Mouse (Mus musculus) stomach, embryonic 15.5 days (tissue): ENCODE data around the gene Wwc2. TPM values are rescaled to one million over a fixed set of nuclear protein-coding genes. Genes with fewer than 3 reads are reported as not detected.

ENCODE experiments used
- ATAC-seq: fragments of 200-750 bp; cut with Nextera tagmentation; 2 replicates; pipeline ENCODE4 v1.8.0; 2017; ENCODE audit warnings: low read depth, moderate number of reproducible peaks, moderate TSS enrichment; ENCODE audit not compliant: insufficient read depth, low FRiP score
- H3K27ac ChIP-seq: fragments of 300-500 bp; sonication (generic); 2 replicates; pipeline ENCODE4 v1.5.1; 2015; ENCODE audit warnings: mild to moderate bottlenecking, inconsistent platforms
- H3K27me3 ChIP-seq: fragments of 300-500 bp; sonication (generic); replicated peaks from 2 replicates; pipeline ENCODE4 v1.6.1; 2015; ENCODE audit warnings: inconsistent platforms
- H3K36me3 ChIP-seq: fragments of 300-500 bp; sonication (generic); 2 replicates; pipeline ENCODE4 v1.6.1; 2015; ENCODE audit warnings: inconsistent platforms
- H3K4me1 ChIP-seq: fragments of 300-500 bp; sonication (generic); 2 replicates; pipeline ENCODE4 v1.6.1; 2015; ENCODE audit warnings: inconsistent platforms
- H3K4me2 ChIP-seq: fragments of 300-500 bp; sonication (generic); 2 replicates; pipeline ENCODE4 v1.6.1; 2015; ENCODE audit warnings: mild to moderate bottlenecking, inconsistent platforms
- H3K4me3 ChIP-seq: fragments of 300-500 bp; sonication (generic); replicated peaks from 2 replicates; pipeline ENCODE4 v1.5.1; 2015; ENCODE audit warnings: inconsistent platforms
- H3K9ac ChIP-seq: fragments of 300-500 bp; sonication (generic); 2 replicates; pipeline ENCODE4 v1.6.1; 2015; ENCODE audit warnings: inconsistent platforms
- H3K9me3 ChIP-seq: fragments of 300-500 bp; sonication (generic); 2 replicates; pipeline ENCODE4 v1.6.1; 2016; ENCODE audit warnings: inconsistent platforms
- WGBS: fragments of 180-500 bp; shearing (Covaris S2); methylation state at CpG from one replicate; pipeline ENCODE4 v1.1.7; 2015; 5-methylcytosine and 5-hydroxymethylcytosine counted together
- polyA plus RNA-seq: library from polyadenylated mRNA; unstranded; fragments of >200 nt; fragmentation: Nextera tagmentation; extraction: Ambion mirVana; gene quantifications from 2 replicates; pipeline ENCODE4 v1.2.1, GENCODE M21; 2015

Gene Wwc2
- polyA plus RNA-seq, 1 experiment from 2014 or later, result 10.5 TPM

DNA sequence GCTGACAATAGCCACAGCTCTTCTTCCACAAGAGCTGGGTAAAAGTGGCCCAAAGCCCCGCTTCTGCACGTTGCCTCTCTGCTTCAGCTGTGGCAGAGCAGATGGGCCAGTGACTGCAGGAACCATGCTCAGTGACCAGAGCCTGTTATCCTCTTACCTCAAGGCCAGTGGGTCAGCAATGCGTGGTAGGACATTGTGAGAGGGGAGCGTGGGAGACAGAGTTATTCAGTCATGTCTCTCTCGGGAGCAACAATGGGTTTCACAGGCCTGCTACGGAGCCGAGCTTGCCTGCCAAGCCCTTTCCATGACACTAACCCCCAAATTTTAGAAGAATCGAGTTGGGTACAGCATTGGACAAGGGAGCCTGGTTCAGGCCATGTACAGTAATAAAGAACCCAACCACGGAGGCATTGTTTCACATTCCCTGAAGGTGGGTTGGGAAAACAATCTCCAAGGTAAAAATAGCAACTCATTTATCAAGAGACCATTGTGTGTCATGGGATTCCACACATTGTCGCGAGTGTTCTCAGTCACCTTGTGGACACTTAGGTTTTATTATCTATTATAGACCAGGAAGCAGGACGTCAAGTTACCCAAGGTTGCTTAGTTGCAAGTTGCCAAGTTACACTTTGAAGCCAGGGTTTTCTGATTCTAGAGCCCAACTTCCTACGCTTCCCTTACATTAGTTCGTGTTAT is 180.6 kb downstream of the Wwc2 start:
- ATAC-seq, result no peak
- no peak overlapping the region for H3K27ac ChIP-seq

DNA sequence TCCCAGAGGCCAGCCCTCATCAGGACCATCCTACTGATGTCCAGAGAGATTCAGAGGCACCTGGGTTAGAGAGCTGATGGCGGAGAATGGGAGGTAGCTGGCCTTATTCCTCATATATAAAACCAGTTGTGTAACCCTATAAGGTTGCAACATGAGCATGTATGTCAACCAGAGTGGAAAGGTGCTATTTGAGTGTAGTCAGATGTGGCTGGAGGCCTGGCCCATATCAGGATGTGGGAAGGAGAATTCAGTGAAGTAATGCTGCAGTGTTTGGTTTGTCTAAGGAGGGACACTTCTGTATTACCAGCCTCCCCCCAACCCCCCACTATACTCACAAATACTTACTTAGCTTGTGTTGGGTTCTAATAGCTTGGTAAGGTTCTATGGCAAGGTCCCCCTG is 186.5 kb downstream of the Wwc2 start:
- no peak for ATAC-seq
- no peaks in the 10 kb centered on the region for H3K27me3 ChIP-seq
- 0 out of 2 replicates have a peak, but pooled peaks cover 2% of the 10 kb centered on the region for H3K4me1 ChIP-seq
- H3K4me3 ChIP-seq, result no peak overlapping the region
- H3K9ac ChIP-seq, result no peak overlapping the region
- no peak overlapping the region for H3K27ac ChIP-seq
- 100% methylated on average over 1 of the region's 1 CpGs for WGBS
- no peaks in the 10 kb centered on the region for H3K36me3 ChIP-seq
- no peaks in the 10 kb centered on the region for H3K9me3 ChIP-seq
- H3K4me2 ChIP-seq, result no peak overlapping the region

More for the DNA sequence above, 180.6 kb downstream of the Wwc2 start:
- Histone ChIP-seq H3K27me3 (no peaks in the 10 kb centered on the region), H3K9me3 (no peaks in the 10 kb centered on the region), H3K4me2 (no peak overlapping the region), H3K36me3 (no peaks in the 10 kb centered on the region), H3K4me3 (no peak overlapping the region), H3K4me1 (0 out of 2 replicates have a peak, but pooled peaks cover 2% of the 10 kb centered on the region), H3K9ac (no peak overlapping the region)
- 81% methylated on average over 14 of the region's 14 CpGs for WGBS

DNA sequence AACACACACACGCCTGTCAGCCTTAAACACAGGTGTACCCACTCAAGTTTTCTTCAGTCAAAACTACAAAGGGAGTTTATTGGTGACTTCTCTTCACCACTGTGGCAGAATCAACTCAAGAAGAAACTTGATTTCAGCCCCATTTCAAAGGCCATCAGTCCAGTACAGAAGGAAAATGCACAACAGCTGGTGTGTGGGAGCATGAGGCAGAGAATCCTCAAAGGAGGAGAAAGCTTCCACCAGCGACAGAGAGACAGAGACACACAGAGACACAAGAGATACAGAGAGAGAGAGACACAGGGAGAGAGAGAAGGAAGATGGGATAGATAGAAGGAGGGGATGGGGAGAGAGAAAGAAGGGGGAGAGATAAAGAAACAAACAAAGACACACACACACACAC is 188.4 kb downstream of the Wwc2 start:
- H3K4me3 ChIP-seq, result no peak overlapping the region
- WGBS, result 82% methylated on average over 2 of the region's 2 CpGs
- ATAC-seq, result no peak
- H3K27me3 ChIP-seq, result no peaks in the 10 kb centered on the region
- H3K4me2 ChIP-seq, result no peak overlapping the region
- no peaks in the 10 kb centered on the region for H3K9me3 ChIP-seq
- H3K9ac ChIP-seq, result no peak overlapping the region
- H3K36me3 ChIP-seq, result no peaks in the 10 kb centered on the region
- H3K27ac ChIP-seq, result no peak overlapping the region
- 0 out of 2 replicates have a peak, but pooled peaks cover 2% of the 10 kb centered on the region for H3K4me1 ChIP-seq

DNA sequence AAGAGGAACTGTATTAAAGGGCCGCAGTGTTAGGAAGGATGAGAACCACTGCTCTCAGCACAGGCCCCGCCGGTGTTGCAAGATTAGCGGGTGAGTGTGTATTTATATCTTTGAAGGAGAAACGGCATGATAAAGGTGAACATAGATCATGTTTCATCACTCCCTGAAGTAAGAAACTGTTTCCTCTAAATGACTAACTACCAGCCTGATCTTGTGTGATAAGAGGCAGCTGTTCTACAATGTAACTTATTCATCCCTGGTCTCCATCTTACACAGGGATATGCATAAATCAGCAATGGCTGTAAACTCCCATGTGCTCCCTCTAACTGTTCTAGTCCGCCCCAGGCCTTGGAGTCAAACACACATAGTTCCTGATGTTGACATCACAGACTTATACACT is 191.3 kb downstream of the Wwc2 start:
- ATAC-seq, result no peak; the same call in 1 of the 2 replicates
- Histone ChIP-seq H3K4me1 (no peaks in the 10 kb centered on the region), H3K27ac (no peak overlapping the region), H3K9ac (no peak overlapping the region), H3K36me3 (no peaks in the 10 kb centered on the region), H3K4me3 (no peak overlapping the region), H3K9me3 (no peaks in the 10 kb centered on the region), H3K27me3 (no peaks in the 10 kb centered on the region), H3K4me2 (no peak overlapping the region)
- 44% methylated on average over 6 of the region's 6 CpGs for WGBS

DNA sequence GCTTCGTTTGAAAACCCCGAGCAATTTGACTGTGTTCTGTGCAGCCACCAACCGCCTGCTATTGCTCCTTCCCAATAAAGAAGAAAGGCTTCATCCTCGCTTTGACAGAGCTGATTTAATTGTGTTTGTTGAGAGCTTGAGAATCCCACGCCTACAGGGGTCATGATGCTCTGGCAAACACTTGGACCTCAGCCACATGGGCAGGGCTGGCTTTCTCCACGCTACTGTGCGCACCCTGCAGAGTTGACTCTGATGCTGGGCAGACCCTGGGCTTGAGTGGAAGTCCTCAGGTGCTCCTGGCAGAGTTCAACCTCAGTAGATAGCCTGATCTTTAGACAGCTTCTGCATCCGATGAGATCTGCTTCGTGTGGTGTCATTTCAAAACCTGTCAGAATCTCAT is 198.7 kb downstream of the Wwc2 start:
- Histone ChIP-seq H3K4me1 (no peaks in the 10 kb centered on the region), H3K36me3 (no peaks in the 10 kb centered on the region), H3K9me3 (no peaks in the 10 kb centered on the region), H3K4me3 (no peak overlapping the region), H3K27ac (no peak overlapping the region), H3K9ac (no peak overlapping the region), H3K4me2 (no peak overlapping the region), H3K27me3 (no peaks in the 10 kb centered on the region)
- ATAC-seq, result no peak
- WGBS, result 69% methylated on average over 9 of the region's 9 CpGs

DNA sequence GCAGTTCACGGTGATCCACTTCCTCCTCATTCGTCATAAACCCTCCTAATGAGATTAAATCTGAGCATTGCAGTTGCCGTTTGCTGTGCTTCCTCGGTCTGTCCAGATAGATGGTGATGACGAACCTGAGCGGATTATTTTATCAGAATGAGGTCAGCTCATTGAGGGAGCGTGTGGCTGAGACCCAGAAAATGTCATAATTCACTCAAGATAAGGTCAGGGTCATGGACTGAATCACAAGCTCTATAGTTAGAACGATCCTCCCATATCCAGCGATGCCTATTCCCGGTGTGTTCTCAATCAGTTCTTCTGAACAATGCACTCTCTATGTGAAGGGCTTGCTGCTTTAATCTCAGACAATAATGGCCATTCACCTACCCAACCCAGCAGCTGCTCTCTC is 203.0 kb downstream of the Wwc2 start:
- Histone ChIP-seq H3K27me3 (no peaks in the 10 kb centered on the region), H3K4me2 (no peak overlapping the region), H3K9ac (no peak overlapping the region), H3K9me3 (no peaks in the 10 kb centered on the region), H3K4me3 (no peak overlapping the region), H3K27ac (no peak overlapping the region), H3K36me3 (no peaks in the 10 kb centered on the region), H3K4me1 (no peaks in the 10 kb centered on the region)
- 59% methylated on average over 10 of the region's 10 CpGs for WGBS
- no peak for ATAC-seq

DNA sequence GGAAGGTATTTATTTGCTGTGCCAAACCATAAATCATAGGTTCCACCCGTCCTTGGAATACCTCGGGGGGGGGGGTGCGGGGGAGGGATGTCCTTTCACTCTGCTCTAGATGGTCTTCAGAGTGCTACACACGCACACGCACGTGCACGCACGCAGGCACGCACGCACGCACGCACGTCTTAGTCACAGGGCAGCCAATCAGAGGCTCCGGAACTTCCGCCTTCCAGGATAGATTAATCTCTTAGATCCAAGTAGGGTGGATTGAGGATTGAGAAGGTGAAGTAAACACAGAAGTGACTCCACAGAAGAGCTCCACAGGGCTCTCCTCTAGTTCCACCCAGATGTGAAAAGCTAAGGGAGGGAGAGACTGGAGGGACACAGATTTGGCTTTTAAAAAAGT is 204.4 kb downstream of the Wwc2 start:
- Histone ChIP-seq H3K27ac (no peak overlapping the region), H3K36me3 (no peaks in the 10 kb centered on the region), H3K4me2 (no peak overlapping the region), H3K4me3 (no peak overlapping the region), H3K4me1 (no peaks in the 10 kb centered on the region), H3K27me3 (no peaks in the 10 kb centered on the region), H3K9ac (no peak overlapping the region), H3K9me3 (no peaks in the 10 kb centered on the region)
- 90% methylated on average over 15 of the region's 15 CpGs for WGBS
- ATAC-seq, result no peak

DNA sequence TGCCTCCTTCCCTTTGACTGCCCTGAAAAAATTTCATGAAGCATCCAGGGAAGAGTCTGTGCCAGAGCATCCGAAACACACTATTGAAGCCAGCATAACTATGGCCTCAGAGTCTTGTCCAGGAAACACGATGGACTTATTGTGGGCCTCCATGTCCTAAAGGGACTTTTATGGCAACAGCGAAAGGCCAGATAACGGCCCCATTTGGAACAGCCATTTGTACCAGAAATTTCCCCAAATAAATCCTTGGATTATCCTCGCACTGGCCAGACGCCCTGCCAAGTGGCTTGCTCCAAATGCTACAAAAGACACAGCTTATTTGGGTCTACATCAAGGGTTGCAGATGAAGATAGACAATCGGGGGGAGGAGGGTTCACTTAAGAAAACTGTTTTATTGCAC is 206.3 kb downstream of the Wwc2 start:
- Histone ChIP-seq H3K4me3 (no peak overlapping the region), H3K9me3 (no peaks in the 10 kb centered on the region), H3K27ac (no peak overlapping the region), H3K27me3 (no peaks in the 10 kb centered on the region), H3K4me2 (no peak overlapping the region), H3K4me1 (no peaks in the 10 kb centered on the region), H3K9ac (no peak overlapping the region), H3K36me3 (no peaks in the 10 kb centered on the region)
- WGBS, result 82% methylated on average over 7 of the region's 7 CpGs
- no peak for ATAC-seq

DNA sequence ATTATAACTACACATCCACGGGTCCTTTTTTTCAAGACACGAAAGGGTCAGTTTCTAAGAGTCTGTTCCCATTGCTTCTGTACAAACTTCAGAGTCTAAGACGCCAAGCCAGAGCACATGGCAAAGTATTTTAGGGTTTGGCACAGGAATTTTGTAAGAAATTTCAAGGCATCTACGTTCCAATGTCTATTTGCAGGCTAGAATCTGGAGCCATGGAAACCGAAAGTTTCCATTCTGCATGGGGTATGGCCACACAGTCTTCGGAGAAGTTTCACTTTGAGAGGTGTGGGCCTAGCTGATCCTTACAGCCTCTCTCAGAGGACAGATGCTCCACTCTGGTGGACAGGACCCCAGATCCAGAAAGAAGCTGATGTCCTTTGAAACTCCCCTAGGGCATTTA is 206.8 kb downstream of the Wwc2 start:
- Histone ChIP-seq H3K4me1 (no peaks in the 10 kb centered on the region), H3K27ac (no peak overlapping the region), H3K36me3 (no peaks in the 10 kb centered on the region), H3K4me3 (no peak overlapping the region), H3K27me3 (no peaks in the 10 kb centered on the region), H3K9ac (no peak overlapping the region), H3K9me3 (no peaks in the 10 kb centered on the region), H3K4me2 (no peak overlapping the region)
- WGBS, result 87% methylated on average over 6 of the region's 6 CpGs
- no peak for ATAC-seq

DNA sequence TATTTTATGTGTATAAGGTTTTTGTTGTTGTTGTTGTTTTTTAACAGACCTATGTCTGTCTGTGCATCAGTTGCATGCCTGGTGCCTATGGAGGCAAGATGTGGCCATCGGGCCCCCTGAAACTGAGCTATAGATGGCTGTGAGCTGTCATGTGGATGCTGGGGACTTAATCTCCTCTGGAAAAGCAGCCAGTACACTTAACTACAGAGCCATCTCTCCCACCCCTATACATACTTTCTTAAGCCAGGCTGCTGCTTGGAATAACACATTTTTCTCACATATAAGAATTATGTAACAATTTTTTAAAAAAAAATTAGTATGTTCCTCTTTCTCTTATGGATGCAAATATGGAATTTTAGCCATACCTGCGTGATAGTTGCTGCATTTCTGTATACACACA is 207.2 kb downstream of the Wwc2 start:
- H3K4me2 ChIP-seq, result no peak overlapping the region
- ATAC-seq, result no peak
- H3K27me3 ChIP-seq, result no peaks in the 10 kb centered on the region
- WGBS, result 95% methylated on average over 2 of the region's 2 CpGs
- no peaks in the 10 kb centered on the region for H3K4me1 ChIP-seq
- no peak overlapping the region for H3K27ac ChIP-seq
- no peak overlapping the region for H3K9ac ChIP-seq
- no peaks in the 10 kb centered on the region for H3K36me3 ChIP-seq
- no peaks in the 10 kb centered on the region for H3K9me3 ChIP-seq
- no peak overlapping the region for H3K4me3 ChIP-seq

DNA sequence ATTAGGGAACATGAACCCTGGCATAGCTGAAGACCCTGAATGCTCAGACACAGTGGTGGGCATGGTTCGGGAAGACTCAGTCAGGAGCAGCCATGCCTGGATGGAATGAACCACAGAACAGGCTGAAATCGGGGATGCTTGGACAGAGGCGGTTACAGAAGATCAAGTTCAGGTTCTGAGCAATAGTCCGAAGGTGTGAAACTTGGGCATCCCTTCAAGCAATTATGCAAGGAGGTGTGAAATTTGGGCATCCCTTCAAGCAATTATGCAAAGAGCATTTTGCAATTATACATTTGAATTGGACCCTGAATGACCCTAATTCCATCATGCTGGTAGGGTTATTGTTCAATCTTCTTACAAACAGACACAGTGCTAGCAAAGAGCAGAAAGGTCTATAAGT is 208.8 kb downstream of the Wwc2 start:
- H3K9me3 ChIP-seq, result no peaks in the 10 kb centered on the region
- H3K4me3 ChIP-seq, result no peak overlapping the region
- ATAC-seq, result no peak
- no peaks in the 10 kb centered on the region for H3K36me3 ChIP-seq
- 86% methylated on average over 4 of the region's 4 CpGs for WGBS
- H3K4me2 ChIP-seq, result no peak overlapping the region
- no peaks in the 10 kb centered on the region for H3K27me3 ChIP-seq
- H3K4me1 ChIP-seq, result no peaks in the 10 kb centered on the region
- no peak overlapping the region for H3K27ac ChIP-seq
- H3K9ac ChIP-seq, result no peak overlapping the region

DNA sequence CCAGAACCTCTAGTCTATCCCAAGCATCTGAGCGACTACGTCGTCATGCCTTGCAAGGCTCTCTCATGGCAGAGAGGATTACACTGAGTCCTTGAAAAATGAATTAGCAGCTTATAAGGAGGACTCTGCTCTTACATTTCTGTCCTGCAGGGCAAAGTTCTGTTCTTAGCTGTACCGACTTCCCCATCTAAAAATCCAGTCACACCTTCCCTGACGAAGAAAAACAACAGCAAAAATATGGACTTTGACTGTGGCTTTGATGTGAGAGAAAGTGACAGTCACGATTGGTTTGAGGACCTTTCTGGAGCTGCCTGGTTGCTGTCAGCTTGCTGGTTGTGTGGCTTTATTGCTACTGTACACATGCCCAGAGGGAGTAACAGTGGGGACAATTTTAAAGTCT is 211.1 kb downstream of the Wwc2 start:
- no peak overlapping the region for H3K4me2 ChIP-seq
- H3K4me1 ChIP-seq, result no peaks in the 10 kb centered on the region
- no peaks in the 10 kb centered on the region for H3K36me3 ChIP-seq
- H3K27ac ChIP-seq, result no peak overlapping the region
- no peaks in the 10 kb centered on the region for H3K9me3 ChIP-seq
- 65% methylated on average over 6 of the region's 6 CpGs for WGBS
- no peak overlapping the region for H3K9ac ChIP-seq
- H3K27me3 ChIP-seq, result no peaks in the 10 kb centered on the region
- no peak for ATAC-seq
- no peak overlapping the region for H3K4me3 ChIP-seq

DNA sequence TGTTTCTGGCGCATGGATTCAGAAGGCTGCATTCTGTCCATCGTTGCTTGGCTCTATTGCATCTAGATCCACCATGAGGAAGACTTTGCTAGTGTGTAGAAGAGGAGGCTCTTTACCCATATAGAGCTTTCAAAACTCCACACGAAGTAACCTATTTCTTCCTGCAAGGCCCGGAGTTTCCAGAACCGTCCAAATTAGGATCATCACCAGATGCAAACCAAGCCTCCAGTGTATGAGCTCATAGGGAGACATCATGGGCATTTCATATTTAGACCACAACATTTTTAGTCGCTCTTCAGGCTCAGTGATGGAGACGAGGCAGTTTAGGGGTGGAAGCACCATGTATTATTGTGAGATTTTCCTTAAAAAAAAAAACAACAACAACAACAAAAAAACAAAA is 213.3 kb downstream of the Wwc2 start:
- H3K4me3 ChIP-seq, result no peak overlapping the region
- no peaks in the 10 kb centered on the region for H3K27me3 ChIP-seq
- no peaks in the 10 kb centered on the region for H3K9me3 ChIP-seq
- H3K4me2 ChIP-seq, result no peak overlapping the region
- no peaks in the 10 kb centered on the region for H3K36me3 ChIP-seq
- no peaks in the 10 kb centered on the region for H3K4me1 ChIP-seq
- WGBS, result 88% methylated on average over 7 of the region's 7 CpGs
- H3K27ac ChIP-seq, result no peak overlapping the region
- no peak overlapping the region for H3K9ac ChIP-seq
- ATAC-seq, result no peak
